Mouse (Mus musculus) olfactory bulb, adult 2 months (tissue): Measurements from ENCODE around the gene Cd5l.

Experiments
- CTCF ChIP-seq: fragments of 200-500 bp; IDR thresholded peaks from 2 replicates; pipeline ENCODE4 v1.5.1; 2012; ENCODE audit warnings: low read depth, mild to moderate bottlenecking, low read length, moderate library complexity; ENCODE audit not compliant: insufficient read depth
- POLR2A ChIP-seq: fragments of 200-500 bp; IDR thresholded peaks from 2 replicates; pipeline ENCODE4 v1.6.1; 2012; ENCODE audit warnings: mild to moderate bottlenecking, low read depth, low read length, moderate library complexity; ENCODE audit not compliant: insufficient read depth

DNA sequence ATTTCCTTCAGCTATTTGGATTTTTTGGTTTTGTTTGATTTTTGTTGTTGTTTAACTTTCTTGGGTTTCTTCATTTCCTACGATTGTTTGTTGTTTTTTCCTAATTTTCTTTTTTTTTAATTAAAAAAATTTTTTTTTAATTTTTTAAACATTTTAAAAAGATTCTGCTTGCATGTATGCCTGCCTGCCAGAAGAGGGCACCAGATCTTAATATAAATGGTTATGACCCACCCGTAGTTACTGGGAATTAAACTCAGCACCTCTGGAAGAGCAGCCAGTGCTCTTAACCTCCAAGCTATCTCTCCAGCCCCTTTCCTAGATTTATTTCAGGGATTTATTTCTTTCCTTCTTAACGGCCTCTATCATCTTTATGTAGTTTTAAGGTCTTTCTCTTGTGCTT, 33.9 kb upstream of the Cd5l start:
- no peak for TF ChIP-seq CTCF
- no peak for TF ChIP-seq POLR2A
